Mouse (Mus musculus): ENCODE data around the gene E2f6. TPM values are rescaled to one million over a fixed set of nuclear protein-coding genes. Genes with fewer than 3 reads are reported as not detected.

The E2f6 gene
- polyA plus RNA-seq, 1 experiment from 2014 or later = 39.8 TPM

DNA sequence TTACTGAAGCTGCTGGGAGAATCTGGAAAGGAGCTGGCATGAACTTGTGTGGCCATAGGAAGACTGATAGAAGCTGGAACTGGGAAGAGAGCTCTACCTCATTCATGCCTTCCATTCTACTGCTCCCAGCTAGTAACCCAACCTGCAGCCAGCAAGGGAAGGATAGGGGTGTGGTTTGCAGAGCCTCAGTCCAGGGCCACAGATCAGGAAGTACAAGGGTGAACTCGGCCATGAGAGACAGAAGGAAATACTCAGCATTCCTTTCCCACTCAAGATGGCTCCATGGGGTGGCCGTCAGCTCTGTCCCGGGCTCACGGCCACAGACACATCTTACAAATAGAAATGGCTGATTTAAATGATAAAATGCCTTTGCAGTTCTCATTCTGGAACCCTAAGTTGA lies 20.3 kb downstream of the E2f6 start:
- H3K36me3 ChIP-seq = peaks cover 22% of the 10 kb centered on the region
- no peak for ATAC-seq
- no peak overlapping the region for H3K9ac ChIP-seq
- H3K4me2 ChIP-seq = no peak overlapping the region
- no peak overlapping the region for H3K27ac ChIP-seq
- 48% methylated on average over 4 of the region's 4 CpGs for WGBS (ENCODE audit: insufficient replicate concordance)
- H3K27me3 ChIP-seq (replicated peaks) = no peaks in the 10 kb centered on the region
- no peaks in the 10 kb centered on the region for H3K9me3 ChIP-seq (replicated peaks)
- no peak overlapping the region for H3K4me3 ChIP-seq
- no peaks in the 10 kb centered on the region for H3K4me1 ChIP-seq

DNA sequence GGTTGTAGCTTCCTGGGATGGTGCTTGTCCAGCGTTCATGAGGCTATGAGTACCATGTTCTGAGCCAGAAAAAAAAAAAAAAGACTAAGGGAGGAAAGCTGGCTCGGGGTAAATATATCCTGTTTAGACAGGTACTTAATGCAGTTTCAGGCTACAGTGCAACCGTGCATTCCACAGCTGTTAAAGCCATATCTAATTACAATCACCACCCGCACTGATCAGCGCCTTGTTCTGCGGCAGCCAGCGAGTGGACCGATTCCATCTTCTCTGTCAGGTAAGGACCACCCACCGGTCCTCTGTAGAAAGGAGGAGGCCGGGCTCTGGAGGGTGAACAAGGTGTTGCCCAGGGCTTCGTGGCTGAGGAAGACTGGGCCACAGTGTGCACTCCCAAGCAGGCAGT lies 23.9 kb downstream of the E2f6 start:
- Histone ChIP-seq H3K4me3 (no peak overlapping the region), H3K9me3 (replicated peaks) (no peaks in the 10 kb centered on the region; the same call in 1 of the 2 replicates), H3K4me2 (no peak overlapping the region), H3K9ac (no peak overlapping the region), H3K4me1 (no peaks in the 10 kb centered on the region), H3K36me3 (peaks cover under 1% of the 10 kb centered on the region; the same call in 1 of the 2 replicates), H3K27ac (no peak overlapping the region), H3K27me3 (replicated peaks) (no peaks in the 10 kb centered on the region)
- WGBS (ENCODE audit: insufficient replicate concordance) = 65% methylated on average over 11 of the region's 11 CpGs
- ATAC-seq = no peak

DNA sequence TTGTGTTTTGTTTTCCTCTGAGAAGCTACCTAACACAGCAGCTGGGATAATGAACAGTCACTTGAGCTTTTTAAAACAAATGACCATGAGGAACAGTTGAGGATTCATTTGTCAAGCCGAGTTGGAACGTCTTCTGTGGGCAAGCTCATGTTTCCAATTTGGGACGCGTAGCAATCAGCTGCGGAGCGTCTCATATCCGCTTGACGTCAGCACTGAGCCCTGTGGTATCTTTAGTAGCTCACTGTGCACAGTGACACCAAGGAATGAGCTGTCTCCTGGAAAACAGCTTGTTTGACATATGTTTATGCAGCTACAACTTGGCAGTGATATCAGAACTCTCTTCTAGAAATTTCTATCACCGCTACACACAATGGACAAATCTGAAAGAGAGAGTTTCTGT lies 25.4 kb downstream of the E2f6 start:
- ATAC-seq = no peak
- Histone ChIP-seq H3K27ac (no peak overlapping the region), H3K9ac (no peak overlapping the region), H3K36me3 (no peaks in the 10 kb centered on the region), H3K4me2 (no peak overlapping the region), H3K4me1 (peaks cover 4% of the 10 kb centered on the region; the same call in 1 of the 2 replicates), H3K9me3 (replicated peaks) (no peaks in the 10 kb centered on the region; the same call in 1 of the 2 replicates), H3K4me3 (no peak overlapping the region), H3K27me3 (replicated peaks) (no peaks in the 10 kb centered on the region)
- WGBS (ENCODE audit: insufficient replicate concordance) = 56% methylated on average over 9 of the region's 9 CpGs

DNA sequence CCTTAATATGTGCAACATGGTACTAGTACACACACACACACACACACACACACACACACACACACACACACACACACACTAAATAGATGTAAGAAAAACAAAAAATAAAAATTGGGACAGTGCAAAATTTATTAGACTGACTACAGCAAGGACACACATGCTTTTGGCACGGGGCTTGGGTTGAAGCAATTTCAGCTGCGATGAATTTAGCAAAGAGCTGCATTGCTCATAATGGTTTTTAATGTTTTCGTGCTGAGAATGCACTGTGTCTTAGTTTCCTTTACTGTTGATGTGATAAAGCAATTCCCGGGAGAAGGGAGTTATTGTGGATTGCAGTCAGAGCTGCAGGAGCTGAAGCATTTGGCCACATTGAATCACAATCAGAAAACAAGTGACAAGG lies 27.0 kb downstream of the E2f6 start:
- ATAC-seq = no peak
- Histone ChIP-seq H3K27me3 (replicated peaks) (no peaks in the 10 kb centered on the region), H3K27ac (no peak overlapping the region), H3K4me1 (peaks cover 11% of the 10 kb centered on the region; the same call in 1 of the 2 replicates), H3K9me3 (replicated peaks) (no peaks in the 10 kb centered on the region; the same call in 1 of the 2 replicates), H3K36me3 (no peaks in the 10 kb centered on the region), H3K9ac (no peak overlapping the region), H3K4me3 (no peak overlapping the region), H3K4me2 (no peak overlapping the region)
- WGBS (ENCODE audit: insufficient replicate concordance) = 77% methylated on average over 4 of the region's 4 CpGs

DNA sequence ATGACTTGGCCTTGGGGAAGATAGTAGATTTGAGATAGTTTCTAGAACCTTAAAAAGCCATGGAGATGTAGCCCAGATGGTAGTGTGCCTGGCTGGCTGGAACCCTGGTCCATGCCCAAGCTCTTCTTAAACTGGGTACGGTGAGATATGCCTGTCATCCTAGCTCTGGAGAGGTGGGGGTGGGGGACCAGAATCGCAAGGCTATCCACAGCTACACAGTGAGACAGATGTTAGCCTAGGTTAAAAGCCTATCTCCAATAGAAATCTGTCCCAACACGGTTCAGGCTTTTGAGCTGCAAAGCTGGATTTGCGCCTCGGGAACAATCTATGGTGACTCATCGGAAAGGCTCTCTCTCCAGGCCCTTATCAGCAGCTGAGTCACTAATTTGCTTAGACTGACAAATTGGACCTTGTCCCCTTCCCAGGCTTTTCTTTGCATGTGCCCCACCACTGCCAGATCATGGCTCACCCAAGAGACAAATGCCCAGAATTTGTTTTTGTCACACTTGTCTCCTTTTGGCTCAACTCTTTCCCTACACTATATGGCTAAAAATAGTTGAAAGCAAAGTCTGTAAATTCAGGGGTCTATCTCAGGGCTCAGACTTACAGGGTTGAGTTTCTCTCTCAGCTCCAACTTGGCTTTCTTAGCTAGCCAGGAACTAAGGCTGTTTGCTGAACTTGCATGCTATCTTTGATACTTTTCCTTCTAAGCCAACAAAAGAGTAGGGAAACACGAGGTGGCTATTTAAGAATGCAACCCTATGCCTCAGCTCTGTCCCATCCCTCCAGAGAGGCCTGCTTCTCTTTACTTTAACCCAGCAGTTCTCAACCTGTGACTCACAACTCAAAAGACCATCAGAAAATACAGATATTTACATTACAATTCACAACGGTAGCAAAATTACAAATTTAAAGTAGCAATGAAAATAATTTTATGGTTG lies 30.3 kb downstream of the E2f6 start:
- Histone ChIP-seq H3K9me3 (replicated peaks) (no peaks in the 10 kb centered on the region; the same call in 1 of the 2 replicates), H3K4me1 (peaks cover 11% of the 10 kb centered on the region; the same call in 1 of the 2 replicates), H3K9ac (no peak overlapping the region), H3K36me3 (no peaks in the 10 kb centered on the region), H3K27me3 (replicated peaks) (no peaks in the 10 kb centered on the region), H3K27ac (no peak overlapping the region), H3K4me3 (no peak overlapping the region), H3K4me2 (no peak overlapping the region)
- WGBS (ENCODE audit: insufficient replicate concordance) = 34% methylated on average over 8 of the region's 8 CpGs
- peak; percentile 47; the same call in 1 of the 2 replicates for ATAC-seq

DNA sequence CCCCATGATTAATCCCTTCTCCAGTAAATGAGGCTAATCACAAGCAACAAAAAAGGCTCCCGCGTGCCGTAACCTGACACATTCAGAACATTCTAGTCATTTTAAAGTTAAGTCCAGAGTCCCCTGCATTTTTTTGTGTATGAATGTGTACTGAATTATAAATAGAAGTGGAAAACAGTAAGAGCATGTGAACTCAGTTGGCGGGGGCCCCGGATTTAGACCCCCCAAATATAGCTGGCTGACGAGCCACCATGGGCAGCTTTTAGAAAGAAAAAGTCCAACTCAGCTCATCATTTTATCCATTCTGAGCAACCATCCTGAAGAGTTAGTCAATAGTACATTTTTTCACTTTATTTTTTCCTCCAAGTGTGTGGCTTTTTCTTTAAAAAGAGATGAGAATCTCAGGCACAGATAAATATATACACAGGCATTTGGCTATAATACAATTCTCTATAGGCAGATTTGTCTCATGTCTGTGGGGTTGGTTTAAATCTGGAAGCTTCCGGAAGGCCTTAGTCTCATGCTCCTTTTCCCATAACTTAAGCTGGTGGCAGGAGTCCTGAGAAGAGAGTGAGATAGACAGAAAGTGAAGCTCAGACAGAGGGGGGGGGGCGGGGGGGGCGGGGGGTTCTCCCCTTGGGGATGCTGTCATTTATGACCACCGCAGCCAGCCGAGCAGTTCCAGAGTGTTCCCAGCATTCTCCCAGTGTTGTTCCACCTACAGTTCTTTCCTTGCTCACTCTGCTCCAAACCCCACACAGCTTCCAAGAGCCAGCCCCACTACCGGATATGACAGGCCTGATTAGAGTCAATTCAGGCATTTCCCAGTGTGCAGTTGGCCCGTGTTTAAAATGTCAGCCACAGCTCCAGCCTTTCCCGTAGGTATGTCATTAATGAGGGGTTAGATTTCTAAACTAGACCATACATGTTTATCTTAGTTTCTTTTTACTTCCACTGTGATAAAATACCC lies 34.1 kb downstream of the E2f6 start:
- no peaks in the 10 kb centered on the region for H3K36me3 ChIP-seq
- no peak overlapping the region for H3K4me3 ChIP-seq
- no peaks in the 10 kb centered on the region for H3K9me3 ChIP-seq (replicated peaks)
- no peak overlapping the region for H3K4me2 ChIP-seq
- 64% methylated on average over 12 of the region's 14 CpGs for WGBS (ENCODE audit: insufficient replicate concordance)
- no peak for ATAC-seq
- peaks cover 11% of the 10 kb centered on the region; the same call in 1 of the 2 replicates for H3K4me1 ChIP-seq
- H3K27me3 ChIP-seq (replicated peaks) = no peaks in the 10 kb centered on the region
- no peak overlapping the region for H3K27ac ChIP-seq
- H3K9ac ChIP-seq = no peak overlapping the region

DNA sequence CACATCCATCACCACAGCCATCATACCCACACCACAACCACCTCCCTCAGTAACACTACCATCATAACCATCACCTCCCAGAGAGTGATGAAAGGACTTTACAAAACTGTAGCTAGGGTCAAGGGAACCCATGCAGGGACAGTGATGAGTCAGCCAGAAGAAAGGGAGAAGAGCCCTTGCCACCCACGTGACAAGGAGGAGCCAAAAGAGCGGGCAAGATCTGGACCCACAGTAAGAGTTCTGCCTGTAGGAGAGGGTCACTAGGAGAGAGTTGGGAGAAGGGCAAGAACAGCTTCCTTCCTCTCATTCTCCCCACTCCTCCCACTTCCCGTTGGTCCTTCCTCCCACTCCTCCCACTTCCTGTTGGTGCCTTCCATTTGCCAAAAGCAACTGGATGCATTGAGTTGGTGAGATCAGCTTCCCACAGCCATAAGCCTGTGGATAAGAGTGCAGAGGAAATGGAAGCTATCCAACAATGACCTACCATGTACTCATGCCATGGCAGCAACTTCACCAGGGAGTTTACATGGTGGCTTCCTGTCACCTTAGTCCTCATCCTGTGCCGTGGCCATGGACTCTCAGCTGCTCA lies 36.5 kb downstream of the E2f6 start:
- no peaks in the 10 kb centered on the region for H3K27me3 ChIP-seq (replicated peaks)
- ATAC-seq = no peak
- WGBS (ENCODE audit: insufficient replicate concordance) = 38% methylated on average over 4 of the region's 4 CpGs
- no peaks in the 10 kb centered on the region for H3K9me3 ChIP-seq (replicated peaks)
- H3K4me1 ChIP-seq = no peaks in the 10 kb centered on the region; the same call in 1 of the 2 replicates
- H3K4me2 ChIP-seq = no peak overlapping the region
- H3K36me3 ChIP-seq = no peaks in the 10 kb centered on the region
- no peak overlapping the region for H3K9ac ChIP-seq
- no peak overlapping the region for H3K4me3 ChIP-seq
- no peak overlapping the region for H3K27ac ChIP-seq

DNA sequence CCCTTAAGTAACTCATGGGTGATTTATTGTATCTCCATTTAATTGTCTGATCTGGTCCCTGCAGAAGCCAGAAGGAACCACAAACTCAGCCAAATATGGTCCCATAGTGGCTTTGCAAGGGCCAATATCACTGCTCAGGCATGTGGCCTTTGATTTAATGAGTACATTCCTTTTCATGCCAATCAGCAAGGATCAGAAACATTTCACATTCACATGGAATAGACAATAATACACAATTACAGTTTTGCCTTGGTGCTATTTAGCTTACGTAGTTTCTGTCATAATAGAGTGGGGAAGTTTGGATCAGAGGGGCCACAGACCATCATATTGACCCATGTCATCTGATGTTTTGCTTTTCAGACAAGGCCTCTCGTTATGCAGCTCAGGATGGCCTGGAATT lies 37.7 kb downstream of the E2f6 start:
- Histone ChIP-seq H3K9ac (no peak overlapping the region), H3K4me2 (no peak overlapping the region), H3K9me3 (replicated peaks) (no peaks in the 10 kb centered on the region), H3K4me1 (no peaks in the 10 kb centered on the region; the same call in 1 of the 2 replicates), H3K27ac (no peak overlapping the region), H3K36me3 (no peaks in the 10 kb centered on the region), H3K27me3 (replicated peaks) (no peaks in the 10 kb centered on the region), H3K4me3 (no peak overlapping the region)
- WGBS (ENCODE audit: insufficient replicate concordance) = 68% methylated on average over 2 of the region's 2 CpGs
- ATAC-seq = no peak

DNA sequence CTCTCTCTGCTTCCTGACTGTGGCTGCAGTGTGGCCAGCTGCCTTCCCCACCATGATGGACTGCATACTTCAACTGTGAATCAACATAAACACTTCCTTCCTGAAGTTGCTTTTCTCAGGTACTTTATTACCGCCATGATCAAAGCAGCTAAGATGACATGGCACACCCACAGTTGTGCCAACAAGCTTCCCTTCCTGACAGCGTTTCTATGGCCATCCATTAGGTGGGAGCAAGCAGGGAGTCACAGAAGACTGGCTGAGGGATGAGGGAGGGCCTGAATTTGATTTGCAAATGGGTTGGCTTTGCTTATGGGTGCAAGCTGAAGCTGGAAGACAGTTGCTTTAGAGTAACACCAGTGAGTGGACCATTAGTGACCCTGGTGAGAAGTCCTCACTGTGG lies 39.1 kb downstream of the E2f6 start:
- H3K9me3 ChIP-seq (replicated peaks) = no peaks in the 10 kb centered on the region
- H3K4me1 ChIP-seq = no peaks in the 10 kb centered on the region; the same call in 1 of the 2 replicates
- H3K27ac ChIP-seq = no peak overlapping the region
- WGBS (ENCODE audit: insufficient replicate concordance) = 47% methylated on average over 2 of the region's 2 CpGs
- H3K4me2 ChIP-seq = no peak overlapping the region
- no peaks in the 10 kb centered on the region for H3K36me3 ChIP-seq
- H3K9ac ChIP-seq = no peak overlapping the region
- no peak for ATAC-seq
- H3K4me3 ChIP-seq = no peak overlapping the region
- H3K27me3 ChIP-seq (replicated peaks) = no peaks in the 10 kb centered on the region; the same call in 1 of the 2 replicates

DNA sequence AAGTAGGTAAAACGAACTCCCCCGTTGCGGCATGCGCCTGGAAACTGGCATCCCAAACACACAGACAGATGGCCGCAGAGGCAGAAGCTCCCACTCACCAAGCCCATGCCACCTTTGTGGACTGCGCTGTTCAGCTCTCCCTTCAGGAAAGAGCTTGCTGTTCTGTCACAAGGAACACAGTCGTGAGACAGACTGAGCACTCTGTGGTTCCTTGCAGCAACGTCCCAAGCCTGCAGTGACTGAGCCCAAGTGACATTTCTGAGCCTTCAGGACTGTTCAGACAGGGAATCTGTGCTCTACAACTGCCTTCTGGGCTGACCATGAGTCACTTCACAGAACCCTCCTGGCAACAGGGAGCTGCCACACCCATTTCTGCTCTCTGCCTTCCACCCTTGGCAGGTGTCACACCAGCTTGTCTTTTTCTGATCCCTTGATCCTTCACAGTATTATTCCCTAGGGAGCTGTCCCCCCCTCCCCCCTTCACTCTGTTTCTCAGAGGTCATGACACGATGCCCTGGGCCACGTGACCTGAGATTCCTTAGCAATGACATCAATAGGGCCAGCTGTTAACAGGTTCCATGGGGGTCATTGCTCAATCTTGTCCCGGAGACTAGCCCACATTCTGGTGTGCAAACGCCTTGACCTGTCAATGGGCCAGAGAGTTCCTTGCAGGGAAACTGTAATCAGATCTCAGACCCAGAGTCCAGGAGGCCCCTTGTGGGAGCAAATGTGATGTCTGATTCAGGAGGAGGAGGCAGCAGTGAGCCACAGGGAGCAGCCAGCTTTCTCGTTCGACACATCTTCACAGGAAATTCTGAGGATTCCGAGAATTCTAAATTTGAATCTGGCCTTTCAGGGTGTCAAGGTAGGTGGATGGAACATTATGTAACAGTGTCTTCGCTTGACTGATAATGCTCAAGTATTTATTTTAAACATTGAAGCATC lies 39.9 kb downstream of the E2f6 start:
- Histone ChIP-seq H3K4me1 (no peaks in the 10 kb centered on the region; the same call in 1 of the 2 replicates), H3K4me3 (no peak overlapping the region), H3K27me3 (replicated peaks) (no peaks in the 10 kb centered on the region; the same call in 1 of the 2 replicates), H3K9me3 (replicated peaks) (no peaks in the 10 kb centered on the region), H3K4me2 (no peak overlapping the region), H3K36me3 (no peaks in the 10 kb centered on the region), H3K9ac (no peak overlapping the region), H3K27ac (no peak overlapping the region)
- WGBS (ENCODE audit: insufficient replicate concordance) = 41% methylated on average over 16 of the region's 16 CpGs
- ATAC-seq = no peak
